Mouse (Mus musculus) stomach, embryonic 15.5 days (tissue): ENCODE measurements at regions not wholly inside any gene's neighbourhood (a gene's known extent, or its start where the extent isn't known, plus 50 kb on each side); places are given as distances from the start of the nearest gene placed in this dataset.

Experiments used
- ATAC-seq: fragments of 200-750 bp; cut with Nextera tagmentation; 2 replicates; pipeline ENCODE4 v1.8.0; 2017; ENCODE audit warnings: low read depth, moderate number of reproducible peaks, moderate TSS enrichment; ENCODE audit not compliant: insufficient read depth, low FRiP score
- H3K27ac ChIP-seq: fragments of 300-500 bp; sonication (generic); 2 replicates; pipeline ENCODE4 v1.5.1; 2015; ENCODE audit warnings: mild to moderate bottlenecking, inconsistent platforms
- H3K27me3 ChIP-seq: fragments of 300-500 bp; sonication (generic); replicated peaks from 2 replicates; pipeline ENCODE4 v1.6.1; 2015; ENCODE audit warnings: inconsistent platforms
- H3K36me3 ChIP-seq: fragments of 300-500 bp; sonication (generic); 2 replicates; pipeline ENCODE4 v1.6.1; 2015; ENCODE audit warnings: inconsistent platforms
- H3K4me1 ChIP-seq: fragments of 300-500 bp; sonication (generic); 2 replicates; pipeline ENCODE4 v1.6.1; 2015; ENCODE audit warnings: inconsistent platforms
- H3K4me2 ChIP-seq: fragments of 300-500 bp; sonication (generic); 2 replicates; pipeline ENCODE4 v1.6.1; 2015; ENCODE audit warnings: mild to moderate bottlenecking, inconsistent platforms
- H3K4me3 ChIP-seq: fragments of 300-500 bp; sonication (generic); replicated peaks from 2 replicates; pipeline ENCODE4 v1.5.1; 2015; ENCODE audit warnings: inconsistent platforms
- H3K9ac ChIP-seq: fragments of 300-500 bp; sonication (generic); 2 replicates; pipeline ENCODE4 v1.6.1; 2015; ENCODE audit warnings: inconsistent platforms
- H3K9me3 ChIP-seq: fragments of 300-500 bp; sonication (generic); 2 replicates; pipeline ENCODE4 v1.6.1; 2016; ENCODE audit warnings: inconsistent platforms
- WGBS: fragments of 180-500 bp; shearing (Covaris S2); methylation state at CpG from one replicate; pipeline ENCODE4 v1.1.7; 2015; 5-methylcytosine and 5-hydroxymethylcytosine counted together

GRCm38 (mm10) chr1:143000216-143000615, 640.2 kb upstream of the B3galt2 start:
- Histone ChIP-seq H3K36me3 (no peaks in the 10 kb centered on the region), H3K9ac (no peak overlapping the region), H3K27ac (no peak overlapping the region), H3K9me3 (no peaks in the 10 kb centered on the region), H3K4me3 (no peak overlapping the region), H3K4me2 (no peak overlapping the region), H3K27me3 (no peaks in the 10 kb centered on the region), H3K4me1 (no peaks in the 10 kb centered on the region)
- WGBS: 33% methylated on average over 1 of the region's 1 CpGs
- ATAC-seq: no peak

- H3K4me3 ChIP-seq: no peak overlapping the region
- ATAC-seq: no peak
- H3K27ac ChIP-seq: no peak overlapping the region
- H3K27me3 ChIP-seq: no peaks in the 10 kb centered on the region
- H3K36me3 ChIP-seq: no peaks in the 10 kb centered on the region
- H3K4me1 ChIP-seq: no peaks in the 10 kb centered on the region
- H3K9me3 ChIP-seq: no peaks in the 10 kb centered on the region
- no peak overlapping the region for H3K9ac ChIP-seq
- no peak overlapping the region for H3K4me2 ChIP-seq
- 85% methylated on average over 3 of the region's 3 CpGs for WGBS
Measured at GRCm38 (mm10) chr1:143001112-143001511, 639.4 kb upstream of the B3galt2 start.

- 79% methylated on average over 3 of the region's 3 CpGs for WGBS
- no peak overlapping the region for H3K27ac ChIP-seq
- H3K36me3 ChIP-seq: no peaks in the 10 kb centered on the region
- H3K4me2 ChIP-seq: no peak overlapping the region
- ATAC-seq: no peak
- no peak overlapping the region for H3K4me3 ChIP-seq
- no peak overlapping the region for H3K9ac ChIP-seq
- H3K9me3 ChIP-seq: no peaks in the 10 kb centered on the region
- no peaks in the 10 kb centered on the region for H3K4me1 ChIP-seq
- H3K27me3 ChIP-seq: no peaks in the 10 kb centered on the region
Measured at GRCm38 (mm10) chr1:143006045-143006444, 634.4 kb upstream of the B3galt2 start.

DNA sequence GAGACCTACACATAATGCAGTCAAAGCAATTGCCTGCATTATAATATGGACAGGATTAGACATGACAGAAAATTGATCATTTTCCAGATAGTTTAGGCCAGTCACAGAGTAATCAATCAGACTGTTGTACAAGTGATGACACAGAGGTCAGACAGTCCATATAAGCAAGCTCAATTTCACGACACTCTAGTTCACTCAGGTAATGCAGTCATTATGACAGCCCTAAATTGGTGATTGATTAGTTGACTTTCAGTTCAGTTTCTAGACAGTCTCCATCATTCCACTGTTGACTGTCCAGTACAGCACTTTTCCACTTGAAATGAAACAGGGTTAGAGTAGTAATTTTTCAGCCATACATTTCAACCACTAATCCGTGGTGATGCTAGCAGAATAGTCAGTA, 620.5 kb upstream of the B3galt2 start:
- Histone ChIP-seq H3K4me1 (no peaks in the 10 kb centered on the region), H3K27me3 (no peaks in the 10 kb centered on the region), H3K36me3 (no peaks in the 10 kb centered on the region), H3K4me3 (no peak overlapping the region), H3K4me2 (no peak overlapping the region), H3K27ac (no peak overlapping the region), H3K9ac (no peak overlapping the region), H3K9me3 (no peaks in the 10 kb centered on the region)
- 50% methylated on average over 2 of the region's 2 CpGs for WGBS
- ATAC-seq: no peak

DNA sequence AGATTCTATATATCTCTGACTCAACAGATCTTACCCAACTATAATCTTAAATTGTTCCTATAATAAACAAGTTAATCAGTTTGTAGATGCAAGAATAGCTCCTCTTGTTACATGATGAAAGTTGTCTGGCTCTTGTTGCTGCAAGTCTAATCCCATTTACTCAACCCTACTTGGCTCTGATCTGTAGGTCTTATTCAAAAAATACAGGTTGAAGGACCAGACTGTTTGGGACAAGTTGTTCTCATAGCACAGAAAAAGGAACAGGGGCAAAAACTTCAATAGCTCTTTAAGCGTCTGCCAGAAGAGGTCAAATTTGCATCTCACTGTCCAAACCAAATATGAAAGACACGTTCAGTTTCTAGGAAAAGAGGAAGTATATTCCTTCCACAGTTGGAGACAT, 587.3 kb upstream of the B3galt2 start:
- no peaks in the 10 kb centered on the region for H3K4me1 ChIP-seq
- H3K4me2 ChIP-seq: no peak overlapping the region
- no peak overlapping the region for H3K4me3 ChIP-seq
- H3K27ac ChIP-seq: no peak overlapping the region
- WGBS: 62% methylated on average over 2 of the region's 2 CpGs
- no peaks in the 10 kb centered on the region for H3K9me3 ChIP-seq
- no peak for ATAC-seq
- no peaks in the 10 kb centered on the region for H3K36me3 ChIP-seq
- H3K27me3 ChIP-seq: no peaks in the 10 kb centered on the region
- H3K9ac ChIP-seq: no peak overlapping the region

- Histone ChIP-seq H3K4me3 (no peak overlapping the region), H3K9ac (no peak overlapping the region), H3K36me3 (no peaks in the 10 kb centered on the region), H3K4me2 (no peak overlapping the region), H3K4me1 (no peaks in the 10 kb centered on the region), H3K9me3 (no peaks in the 10 kb centered on the region), H3K27ac (no peak overlapping the region), H3K27me3 (no peaks in the 10 kb centered on the region)
- ATAC-seq: no peak
- 89% methylated on average over 2 of the region's 2 CpGs for WGBS
Measured at GRCm38 (mm10) chr1:143053599-143053998, 586.9 kb upstream of the B3galt2 start.

GRCm38 (mm10) chr1:143054451-143055024, 585.9 kb upstream of the B3galt2 start:
- no peak for ATAC-seq
- no peaks in the 10 kb centered on the region for H3K27me3 ChIP-seq

DNA sequence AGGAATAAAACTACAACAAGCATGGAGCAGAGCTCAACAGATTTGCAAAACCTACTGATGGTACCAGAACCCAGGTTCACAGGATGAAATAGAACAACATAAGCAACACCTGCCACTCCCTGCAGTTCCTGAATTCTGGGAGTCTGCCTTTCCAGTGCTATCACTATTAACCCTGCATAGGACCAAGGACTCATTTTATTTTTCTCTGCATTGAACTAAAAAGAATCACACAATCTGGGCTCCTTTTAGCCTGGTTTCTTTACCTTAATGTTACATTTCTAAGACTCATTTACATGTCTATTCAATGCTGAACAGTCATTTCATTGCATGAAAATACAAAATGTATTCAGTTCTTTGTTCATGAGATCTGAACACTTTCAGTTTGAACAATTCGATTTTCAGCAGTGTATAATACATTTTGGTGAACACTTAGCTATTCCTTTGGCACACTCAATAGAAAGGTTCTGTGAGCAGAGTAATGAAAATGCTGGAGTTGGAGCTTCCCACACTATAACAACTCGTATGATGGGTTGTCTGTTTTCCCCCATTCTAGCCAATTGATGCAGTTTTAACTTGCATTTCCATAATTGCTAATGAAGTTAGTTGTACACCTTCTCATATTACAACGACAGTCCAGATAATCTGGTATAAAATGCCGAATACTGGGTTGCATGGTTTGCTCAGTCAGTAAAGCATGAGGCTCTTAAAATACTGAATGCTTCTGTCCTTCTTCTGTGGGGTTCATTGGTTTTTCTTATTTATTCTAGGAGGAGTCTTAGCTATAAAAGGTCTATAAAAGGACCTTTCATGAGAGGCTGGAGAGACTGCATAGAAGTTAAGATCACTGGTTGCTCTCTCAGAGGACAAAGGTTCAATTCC, 579.5 kb upstream of the B3galt2 start:
- no peak for ATAC-seq
- 73% methylated on average over 4 of the region's 4 CpGs for WGBS
- no peaks in the 10 kb centered on the region for H3K4me1 ChIP-seq
- H3K9ac ChIP-seq: no peak overlapping the region
- no peaks in the 10 kb centered on the region for H3K27me3 ChIP-seq
- no peak overlapping the region for H3K4me2 ChIP-seq
- H3K4me3 ChIP-seq: no peak overlapping the region
- no peaks in the 10 kb centered on the region for H3K36me3 ChIP-seq
- H3K27ac ChIP-seq: no peak overlapping the region
- H3K9me3 ChIP-seq: no peaks in the 10 kb centered on the region

More at GRCm38 (mm10) chr1:143054451-143055024, 585.9 kb upstream of the B3galt2 start:
- no peak overlapping the region for H3K4me3 ChIP-seq
- no peaks in the 10 kb centered on the region for H3K36me3 ChIP-seq
- H3K9me3 ChIP-seq: no peaks in the 10 kb centered on the region
- no peaks in the 10 kb centered on the region for H3K4me1 ChIP-seq
- H3K27ac ChIP-seq: no peak overlapping the region
- H3K4me2 ChIP-seq: no peak overlapping the region
- no peak overlapping the region for H3K9ac ChIP-seq
- 63% methylated on average over 3 of the region's 3 CpGs for WGBS

- no peak overlapping the region for H3K9ac ChIP-seq
- H3K9me3 ChIP-seq: no peaks in the 10 kb centered on the region
- no peak overlapping the region for H3K4me2 ChIP-seq
- no peaks in the 10 kb centered on the region for H3K36me3 ChIP-seq
- H3K4me1 ChIP-seq: no peaks in the 10 kb centered on the region
- ATAC-seq: no peak
- no peak overlapping the region for H3K4me3 ChIP-seq
- no peaks in the 10 kb centered on the region for H3K27me3 ChIP-seq
- no peak overlapping the region for H3K27ac ChIP-seq
Measured at GRCm38 (mm10) chr1:143065493-143065892, 575.0 kb upstream of the B3galt2 start.

DNA sequence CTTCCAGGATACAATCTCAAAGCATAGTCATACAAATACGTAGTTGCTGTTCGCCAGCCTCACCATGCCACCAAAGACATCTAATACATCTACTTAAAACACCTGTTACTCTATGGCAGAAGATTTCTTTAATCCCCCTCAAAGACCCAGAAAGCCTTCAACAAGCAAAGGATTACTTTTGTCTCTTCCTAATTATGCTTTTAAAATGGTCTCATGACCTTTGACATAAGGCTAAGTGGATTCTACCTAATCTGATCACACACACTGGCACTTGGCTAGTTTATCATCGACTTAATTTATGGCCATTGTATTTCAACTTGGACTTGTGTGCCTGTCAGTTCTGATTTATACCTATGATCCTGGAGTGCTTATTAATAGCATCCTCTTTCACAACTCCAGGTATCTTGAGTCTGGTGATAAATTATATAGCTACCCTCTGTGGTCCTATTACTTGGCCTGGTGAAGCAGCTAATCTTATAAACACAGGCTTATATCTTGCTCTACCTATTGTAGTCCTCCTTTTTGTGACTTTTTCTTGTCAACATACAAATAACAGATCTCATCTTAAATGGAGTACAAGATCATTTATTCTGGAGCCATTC, 568.6 kb upstream of the B3galt2 start:
- H3K9me3 ChIP-seq: no peaks in the 10 kb centered on the region
- WGBS: 78% methylated on average over 3 of the region's 3 CpGs
- no peaks in the 10 kb centered on the region for H3K27me3 ChIP-seq
- no peak overlapping the region for H3K4me3 ChIP-seq
- no peaks in the 10 kb centered on the region for H3K4me1 ChIP-seq
- no peak overlapping the region for H3K27ac ChIP-seq
- H3K9ac ChIP-seq: no peak overlapping the region
- ATAC-seq: no peak
- no peak overlapping the region for H3K4me2 ChIP-seq
- H3K36me3 ChIP-seq: no peaks in the 10 kb centered on the region

DNA sequence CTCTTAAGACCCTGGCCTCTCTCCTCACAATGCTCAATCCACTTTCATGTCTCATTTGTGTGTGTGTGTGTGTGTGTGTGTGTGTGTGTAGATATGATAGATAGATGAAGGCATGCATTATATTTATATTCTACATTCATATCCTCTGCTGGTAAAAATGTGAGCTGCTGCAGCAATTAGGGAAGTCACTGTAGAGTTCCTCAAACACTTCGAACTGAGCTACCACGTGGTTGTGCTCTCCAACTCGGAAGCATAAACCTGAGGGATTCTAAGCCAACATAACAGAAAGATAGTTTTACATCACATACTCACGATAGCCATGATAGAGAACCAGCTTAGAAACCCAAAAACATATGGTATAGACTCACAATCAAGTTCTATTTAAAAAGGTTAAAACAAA, 565.5 kb upstream of the B3galt2 start:
- ATAC-seq: no peak
- Histone ChIP-seq H3K27me3 (no peaks in the 10 kb centered on the region), H3K4me2 (no peak overlapping the region), H3K9ac (no peak overlapping the region), H3K27ac (no peak overlapping the region), H3K36me3 (no peaks in the 10 kb centered on the region), H3K4me3 (no peak overlapping the region), H3K9me3 (no peaks in the 10 kb centered on the region), H3K4me1 (no peaks in the 10 kb centered on the region)
- WGBS: 77% methylated on average over 4 of the region's 4 CpGs

DNA sequence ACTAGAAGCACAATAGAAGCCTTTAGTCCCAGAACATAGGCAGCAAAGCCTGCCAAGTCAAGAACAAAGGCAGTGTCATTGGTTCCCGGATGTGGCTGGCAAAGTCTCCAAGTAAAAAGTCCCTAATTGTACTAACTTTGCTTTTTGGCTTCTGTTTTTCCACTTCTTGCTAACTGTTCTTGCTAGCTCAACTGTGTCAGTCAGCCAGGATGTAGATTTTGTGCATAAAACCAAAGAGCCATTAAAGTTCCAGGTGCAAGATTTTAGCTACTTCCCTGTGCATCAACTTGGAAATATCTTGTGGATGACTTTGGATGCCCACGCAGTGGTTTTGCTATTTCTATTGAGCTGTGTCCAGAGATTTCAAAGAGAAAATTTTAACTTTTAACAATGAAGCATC, 560.0 kb upstream of the B3galt2 start:
- ATAC-seq: no peak
- H3K4me3 ChIP-seq: no peak overlapping the region
- no peaks in the 10 kb centered on the region for H3K4me1 ChIP-seq
- H3K27ac ChIP-seq: no peak overlapping the region
- no peak overlapping the region for H3K4me2 ChIP-seq
- H3K9ac ChIP-seq: no peak overlapping the region
- H3K9me3 ChIP-seq: no peaks in the 10 kb centered on the region
- no peaks in the 10 kb centered on the region for H3K27me3 ChIP-seq
- 85% methylated on average over 2 of the region's 2 CpGs for WGBS
- H3K36me3 ChIP-seq: no peaks in the 10 kb centered on the region
